Mouse (Mus musculus): ENCODE results near the gene Fancg.

DNA sequence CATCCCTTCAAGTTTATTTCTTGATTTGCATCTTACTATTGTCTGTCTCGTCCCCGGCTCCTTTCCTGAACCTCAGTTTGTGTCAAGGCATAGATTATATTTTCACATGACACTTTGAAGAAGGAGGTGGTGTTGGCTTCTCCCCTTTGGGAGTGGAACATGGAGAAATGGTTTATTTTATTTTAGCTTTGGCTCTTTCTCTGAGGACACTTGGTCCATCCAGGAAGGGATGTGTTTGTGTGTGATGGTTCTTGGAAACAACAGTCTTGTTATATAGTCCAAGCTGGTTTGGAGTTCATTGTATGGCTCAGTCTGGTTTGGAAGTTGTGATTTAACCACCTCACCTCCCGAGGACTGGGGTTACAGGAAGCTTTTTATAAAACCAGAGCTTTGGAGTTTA is 49.4 kb upstream of the Fancg start:
- TF ChIP-seq CTCF (IDR thresholded peaks at IDR 0.05; ENCODE audit: low read depth) (no peak), EP300 (IDR thresholded peaks at IDR 0.05; ENCODE audit: low read depth) (no peak)

Measured in liver, postnatal 0 days (tissue).